Mouse (Mus musculus) embryo, embryonic 10 days (tissue): ENCODE measurements around the gene Wipf2.
A peak's percentile ranks its signal among the peaks of the same experiment; 100 is the strongest.
"Not testable (repeated sequence)": the region's sequence is repeated elsewhere in the genome, so short reads cannot be mapped to it uniquely, and the experiment has no call there.

Experiments
- DNase-seq: peaks from one replicate; pipeline ENCODE4 v3.0.0-alpha.2; 2015; ENCODE audit warnings: low spot score

Gene Wipf2

DNA sequence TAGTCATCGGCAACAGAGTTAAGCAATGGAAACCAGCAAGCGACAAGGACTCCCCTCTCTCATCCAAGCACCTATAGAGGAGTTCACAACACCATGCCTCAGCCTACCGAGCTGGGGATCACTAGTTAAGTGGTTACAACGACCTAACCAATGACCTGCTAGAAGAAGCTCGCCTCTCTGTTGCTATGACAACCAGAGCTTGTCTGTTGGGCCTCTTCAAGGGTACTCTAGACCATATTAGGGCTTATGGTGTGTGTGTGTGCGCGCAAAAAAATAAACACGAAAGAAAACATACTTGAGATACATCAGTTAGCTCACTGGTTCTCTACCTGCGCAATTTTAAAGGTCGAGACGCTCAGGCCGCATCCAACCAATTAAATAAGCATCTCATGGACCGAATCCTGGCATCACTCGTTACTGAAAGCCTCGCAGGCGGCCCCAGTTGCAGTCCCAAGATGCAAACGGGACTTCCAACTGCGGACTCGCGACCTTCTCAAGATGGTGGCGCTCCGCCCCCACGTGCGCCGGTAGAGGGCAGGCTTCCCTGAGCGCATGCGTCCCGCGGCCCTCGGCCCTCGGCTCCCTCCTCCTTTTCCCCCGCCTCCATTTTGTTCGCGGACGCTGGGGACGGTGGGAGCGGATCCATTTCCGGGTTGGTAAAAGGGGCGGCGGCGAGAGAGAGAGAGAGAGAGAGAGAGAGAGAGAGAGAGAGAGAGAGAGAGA, at the start of gene Wipf2:
Wipf2 (plus strand) TSS at position 611 of the 723 bp plus-strand sequence.
- peak; percentile 99 for DNase-seq

DNA sequence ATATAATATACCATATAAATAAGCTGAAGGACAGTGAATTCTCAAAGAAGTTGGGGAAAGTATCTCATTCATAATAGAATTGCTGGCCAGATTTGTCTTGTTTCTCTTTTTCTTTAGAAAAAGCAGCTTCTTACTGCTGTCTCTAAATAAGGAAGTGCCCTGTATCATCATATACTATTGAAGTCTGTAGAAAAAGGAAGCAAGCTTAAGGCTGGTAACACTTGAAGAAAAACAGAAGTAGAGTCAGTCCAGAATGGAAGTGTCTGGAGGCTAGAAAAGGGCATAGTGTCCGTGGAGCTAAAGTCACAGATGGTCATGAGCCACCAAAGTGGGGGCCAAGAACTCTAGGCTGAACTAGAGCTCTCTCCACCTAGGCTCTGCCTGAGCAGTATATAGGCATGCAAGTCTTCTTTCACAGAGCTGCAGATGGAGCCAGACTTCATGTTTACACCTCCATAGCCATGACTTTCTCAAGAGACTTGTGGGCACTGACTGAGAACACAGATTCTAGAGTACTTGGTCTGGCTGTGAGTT, 46.7 kb upstream of the Wipf2 start:
- no peak for DNase-seq

DNA sequence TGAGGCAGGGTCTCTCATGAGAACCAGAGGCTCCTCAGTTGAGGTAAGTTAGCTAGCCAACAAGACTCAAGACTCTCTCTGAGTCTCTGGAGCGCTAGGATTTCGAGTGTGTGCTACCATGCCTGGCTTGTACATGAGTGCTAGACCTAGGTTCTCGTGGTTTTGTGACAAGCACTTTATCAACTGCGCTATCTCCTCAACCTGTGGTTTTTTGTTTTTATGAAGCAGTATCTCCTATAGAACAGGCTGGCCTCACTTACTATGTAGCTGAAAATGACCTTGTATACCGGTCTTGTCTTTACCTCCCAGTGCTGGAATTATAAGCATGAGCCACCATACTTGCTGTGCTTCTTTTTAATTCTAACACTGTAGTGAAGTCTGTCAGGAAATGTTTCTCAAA, 42.5 kb upstream of the Wipf2 start:
- no peak for DNase-seq

DNA sequence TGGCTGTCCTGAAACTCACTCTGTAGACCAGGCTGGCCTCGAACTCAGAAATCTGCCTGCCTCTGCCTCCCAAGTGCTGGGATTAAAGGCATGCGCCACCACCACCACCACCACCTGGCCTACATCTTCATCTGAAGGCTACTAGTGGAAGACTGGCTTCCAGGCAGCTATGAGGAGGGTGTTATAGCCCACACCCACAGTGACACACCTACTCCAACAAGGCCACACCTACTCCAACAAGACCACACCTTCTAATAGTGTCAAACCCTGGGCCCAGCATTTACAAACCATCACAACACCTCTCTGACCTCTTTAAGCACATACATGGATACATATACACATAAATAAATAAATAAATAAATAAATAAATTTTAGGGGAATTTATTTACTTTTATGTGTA, 37.4 kb upstream of the Wipf2 start:
- not testable (repeated sequence) for DNase-seq

DNA sequence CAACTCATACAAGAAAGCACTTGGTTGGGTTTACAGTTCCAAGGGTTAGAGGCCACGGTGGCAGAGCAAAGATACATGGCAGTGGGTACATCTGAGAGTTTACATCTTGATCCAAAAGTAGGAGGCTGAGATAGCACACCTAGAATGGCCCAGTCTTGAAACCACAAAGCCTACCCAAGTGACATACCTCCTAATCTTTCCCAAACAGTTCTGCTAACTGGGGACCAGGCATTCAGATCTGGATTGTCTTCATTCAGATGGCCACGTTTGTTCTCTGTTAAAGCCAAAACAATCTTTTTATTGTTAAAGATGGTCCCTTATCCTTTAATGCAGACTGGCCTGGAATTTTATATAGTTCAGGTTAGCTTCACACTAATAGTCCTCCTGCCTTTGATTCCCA, 35.6 kb upstream of the Wipf2 start:
- no peak for DNase-seq

DNA sequence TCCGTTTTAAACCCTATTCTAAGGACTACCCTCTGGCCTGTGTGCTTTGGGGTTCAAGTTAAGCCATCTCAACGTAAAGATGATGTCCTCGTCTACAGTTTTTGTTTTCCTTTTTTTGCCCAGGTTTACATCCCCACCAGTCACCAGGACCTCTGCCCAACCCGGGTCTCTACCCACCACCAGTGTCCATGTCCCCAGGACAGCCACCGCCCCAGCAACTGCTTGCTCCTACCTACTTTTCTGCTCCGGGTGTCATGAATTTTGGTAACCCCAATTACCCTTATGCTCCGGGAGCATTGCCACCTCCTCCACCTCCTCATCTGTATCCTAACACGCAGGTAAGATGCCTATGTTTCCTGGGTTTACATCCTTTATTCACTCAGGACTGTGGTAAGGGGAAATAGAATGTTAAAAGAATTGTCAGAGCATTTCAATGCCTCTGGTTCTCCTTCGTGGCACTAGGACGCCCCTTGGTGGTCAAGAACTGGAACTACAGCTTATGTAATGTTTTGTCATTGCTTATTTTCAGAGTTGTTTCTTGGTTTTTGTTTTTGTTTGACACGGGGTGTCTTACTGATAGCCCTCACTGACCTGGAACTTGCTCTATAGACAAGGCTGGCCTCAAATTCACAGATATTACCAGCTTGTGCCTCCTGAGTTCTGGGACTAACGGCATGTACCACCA, 34.2 kb upstream of the Wipf2 start:
- peak; percentile 60 for DNase-seq

DNA sequence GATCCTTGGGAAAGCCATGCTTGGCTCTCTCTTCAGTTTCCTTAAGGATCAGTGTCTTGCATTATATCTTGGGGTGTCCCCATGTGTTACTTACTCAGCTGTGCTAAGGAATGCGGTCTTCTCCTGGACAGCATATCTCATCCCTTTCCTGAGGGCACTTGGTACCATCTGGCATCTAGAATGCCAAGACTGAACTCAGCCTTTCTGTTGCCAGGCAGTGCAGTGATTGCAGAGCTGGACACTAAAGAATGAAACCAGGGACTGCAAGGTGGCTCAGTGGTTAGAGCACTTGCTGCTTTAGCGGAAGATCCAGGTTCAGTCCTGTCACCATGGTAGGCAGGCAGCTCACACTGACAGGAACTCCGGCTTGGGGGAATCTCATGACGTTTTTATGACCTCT, 33.6 kb upstream of the Wipf2 start:
- no peak for DNase-seq

DNA sequence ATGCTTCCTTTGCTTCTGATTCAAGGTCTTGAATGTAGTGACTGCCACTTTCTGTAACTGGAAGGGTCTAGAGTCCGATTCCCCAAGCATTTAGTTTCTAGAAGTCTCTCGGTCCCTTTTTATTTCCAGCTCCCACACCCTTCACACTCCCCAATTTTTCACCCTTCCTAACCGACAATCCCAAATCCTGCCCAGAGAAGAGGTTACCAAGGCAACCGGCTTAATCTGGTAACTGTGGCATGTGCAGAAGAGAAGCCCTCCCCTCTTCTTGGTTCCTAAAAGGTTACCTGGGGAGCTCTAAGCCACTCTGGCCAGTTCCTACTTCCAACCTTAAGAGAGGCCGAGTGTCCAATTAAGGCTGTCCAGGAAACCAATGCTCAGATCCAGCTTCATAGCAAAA, 28.1 kb upstream of the Wipf2 start:
- no peak for DNase-seq

DNA sequence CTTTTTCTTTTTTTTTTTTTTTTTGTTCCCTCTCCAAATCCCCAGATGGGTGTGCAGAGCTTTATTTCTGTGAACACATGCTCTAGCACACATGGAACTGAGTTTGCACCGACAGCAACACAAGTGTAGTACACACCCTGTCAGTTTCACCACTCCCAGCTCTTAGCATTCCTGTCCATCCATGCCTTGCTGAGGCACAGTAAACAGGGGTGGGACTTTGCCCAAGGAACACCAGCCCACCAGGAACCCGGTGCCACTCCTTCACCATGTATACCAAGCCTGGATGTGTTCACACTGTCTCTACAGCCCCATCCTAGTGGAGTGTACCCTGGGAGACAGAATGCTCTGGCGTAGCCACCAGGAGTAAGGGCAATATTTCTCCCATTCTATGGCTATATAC, 27.7 kb upstream of the Wipf2 start:
- no peak for DNase-seq

DNA sequence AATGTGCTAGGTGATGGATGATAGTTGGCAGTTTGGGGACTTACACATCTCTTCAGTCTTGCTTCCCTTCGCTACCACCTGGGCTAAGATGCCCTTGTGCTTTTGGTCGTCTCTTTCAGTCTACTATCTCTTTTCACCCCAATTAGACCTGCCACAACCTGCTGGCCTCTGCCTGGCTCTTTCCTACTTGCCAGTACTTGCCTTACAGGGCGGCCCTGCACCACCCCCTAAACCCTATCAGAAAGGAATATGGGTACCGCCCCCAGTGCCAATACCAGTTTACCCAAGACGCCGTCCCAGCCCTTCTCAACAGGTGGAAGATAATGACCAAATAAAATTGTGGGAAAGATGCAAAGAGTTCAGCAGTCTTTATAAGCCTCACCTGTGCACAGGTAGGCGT, 27.3 kb upstream of the Wipf2 start:
- no peak for DNase-seq

DNA sequence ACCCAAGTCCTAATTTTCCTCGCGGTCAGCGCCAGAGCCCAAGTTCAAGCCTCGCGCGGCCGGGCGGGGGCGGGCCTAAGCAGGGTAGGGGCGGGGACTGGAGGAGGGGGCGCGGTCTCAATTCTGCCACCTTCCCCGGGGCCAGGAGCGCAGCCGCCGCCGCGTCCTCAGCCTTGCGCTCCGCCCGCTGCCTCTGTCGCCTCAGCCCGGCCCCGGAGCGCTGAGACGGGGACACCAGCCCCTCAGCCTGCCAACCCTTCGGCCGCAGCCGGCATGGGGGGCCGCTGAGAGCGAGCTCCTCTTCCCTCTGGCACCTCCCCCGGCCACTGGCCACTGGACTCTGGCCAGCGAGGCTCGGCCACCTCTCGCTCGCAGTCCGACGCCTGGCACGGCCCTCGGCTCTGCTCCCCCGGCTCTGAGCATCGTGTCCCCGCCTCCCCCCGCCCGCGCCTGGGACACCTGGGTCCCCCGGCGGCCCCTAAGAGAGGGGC, 26.7 kb upstream of the Wipf2 start, which contains the start of gene Rapgefl1:
Rapgefl1 (plus strand) TSS at position 135 of the 491 bp plus-strand sequence.
- DNase-seq, result peak; percentile 87

DNA sequence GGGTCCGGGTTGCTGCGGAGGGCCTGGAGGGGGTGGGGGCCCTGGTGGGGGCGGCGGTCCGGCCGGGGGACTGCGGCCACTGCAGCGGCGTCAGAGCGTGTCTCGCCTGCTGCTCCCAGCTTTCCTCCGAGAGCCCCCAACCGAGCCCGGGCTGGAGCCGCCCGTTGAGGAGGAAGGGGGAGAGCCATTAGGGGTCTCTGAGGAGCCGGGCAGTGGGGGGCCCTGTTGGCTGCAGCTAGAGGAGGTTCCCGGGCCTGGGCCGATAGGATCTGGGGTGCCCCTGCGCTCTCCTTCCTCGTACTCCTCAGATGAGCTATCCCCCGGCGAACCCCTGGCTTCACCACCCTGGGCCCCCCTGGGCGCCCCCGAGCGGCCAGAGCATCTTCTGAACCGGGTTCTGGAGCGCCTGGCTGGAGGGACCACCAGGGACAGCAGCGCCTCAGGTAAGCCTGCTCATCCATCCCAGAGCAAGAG, 26.2 kb upstream of the Wipf2 start:
- DNase-seq, result no peak

DNA sequence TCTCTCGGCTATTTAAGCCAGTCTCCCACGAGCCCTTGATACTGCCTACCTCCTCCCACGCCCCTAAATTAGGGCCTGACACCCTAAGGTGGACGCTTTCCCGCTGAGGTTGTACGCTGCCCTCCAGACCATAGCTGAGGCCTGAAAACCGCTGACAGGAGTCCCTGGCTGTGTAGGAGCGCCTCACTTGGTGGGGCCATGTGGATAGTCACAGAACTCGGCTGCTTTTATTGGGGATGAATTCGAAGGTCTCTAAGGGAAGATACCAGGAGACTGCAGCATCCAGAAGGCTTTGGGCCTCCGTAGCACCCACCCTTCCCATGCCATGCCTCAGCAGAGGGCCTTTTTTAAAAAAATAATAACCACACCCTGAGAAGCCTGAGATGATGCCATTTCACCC, 25.5 kb upstream of the Wipf2 start:
- no peak for DNase-seq

DNA sequence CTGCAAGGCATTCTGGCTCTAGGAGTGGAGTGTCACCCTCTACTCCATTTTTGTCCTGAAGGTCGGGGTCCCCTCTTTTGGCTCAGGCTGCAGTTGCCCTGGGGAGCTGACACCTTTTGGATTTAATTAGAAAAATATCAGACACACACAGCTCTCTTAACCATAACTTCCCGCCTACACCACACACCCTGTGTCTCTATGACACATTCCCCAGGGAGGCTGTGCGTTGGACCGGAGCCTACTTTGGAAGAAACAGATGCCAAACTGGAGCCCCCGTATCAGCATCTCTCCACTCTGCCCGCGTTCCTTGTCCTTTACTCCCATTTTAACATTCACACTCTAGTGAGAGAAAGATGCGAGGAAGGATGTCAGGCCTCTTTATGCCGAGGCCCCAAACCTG, 24.9 kb upstream of the Wipf2 start:
- DNase-seq, result no peak

DNA sequence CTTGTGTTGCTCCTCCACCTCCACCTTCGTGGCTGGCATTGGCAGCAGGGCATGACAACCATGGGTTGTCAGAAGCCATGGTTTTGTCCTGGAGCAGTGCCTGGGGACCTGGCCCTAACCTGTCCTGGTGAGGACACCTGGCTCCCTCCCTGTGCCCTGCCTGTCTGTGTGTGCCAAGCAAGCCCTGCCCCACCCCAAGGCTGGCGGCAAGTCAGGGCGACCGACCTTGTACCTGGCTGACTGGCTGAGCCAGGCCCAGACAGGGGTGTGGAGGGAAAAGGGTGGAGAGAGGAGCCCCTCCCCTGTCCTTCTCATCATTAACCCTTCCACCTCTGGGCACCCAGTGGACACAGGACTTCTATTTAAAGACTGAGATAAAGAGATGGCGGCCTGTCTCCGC, 24.0 kb upstream of the Wipf2 start:
- DNase-seq, result no peak

DNA sequence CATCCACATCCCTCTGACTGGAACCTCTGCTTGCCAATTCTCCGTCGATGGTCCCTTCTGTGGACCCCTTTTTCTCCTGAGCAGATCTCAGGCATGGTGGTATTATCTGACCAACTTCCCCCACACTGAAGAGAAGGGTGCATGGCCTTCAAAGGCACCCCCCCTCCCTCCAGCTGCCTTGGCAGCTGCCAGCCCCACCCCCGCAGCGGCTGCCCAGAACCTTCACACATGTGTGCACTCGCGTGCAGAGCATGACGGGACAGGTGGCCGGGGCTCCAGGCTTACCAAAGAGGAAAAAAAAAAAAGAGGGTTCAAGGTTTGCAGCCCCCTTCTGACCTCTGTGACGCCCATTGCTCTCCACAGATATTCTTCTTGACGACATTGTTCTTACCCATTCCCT, 23.5 kb upstream of the Wipf2 start:
- no peak for DNase-seq

DNA sequence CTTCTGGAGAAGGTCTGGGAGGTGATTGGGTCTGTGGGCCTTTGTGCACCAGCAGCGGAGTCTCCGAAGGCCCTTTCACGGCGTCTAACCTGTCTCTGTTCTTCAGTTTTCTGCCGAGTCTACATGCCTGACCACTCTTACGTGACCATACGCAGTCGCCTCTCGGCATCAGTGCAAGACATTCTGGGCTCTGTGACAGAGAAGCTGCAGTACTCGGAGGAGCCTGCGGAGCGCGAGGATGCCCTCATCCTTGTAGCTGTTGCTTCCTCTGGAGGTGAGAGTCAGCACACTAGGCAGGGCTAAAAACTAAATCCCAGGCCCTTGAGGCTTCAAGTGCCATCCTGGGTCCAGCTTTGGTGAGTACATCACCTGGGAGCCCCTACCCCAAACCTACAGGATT, 17.4 kb upstream of the Wipf2 start:
- peak; percentile 25 for DNase-seq

DNA sequence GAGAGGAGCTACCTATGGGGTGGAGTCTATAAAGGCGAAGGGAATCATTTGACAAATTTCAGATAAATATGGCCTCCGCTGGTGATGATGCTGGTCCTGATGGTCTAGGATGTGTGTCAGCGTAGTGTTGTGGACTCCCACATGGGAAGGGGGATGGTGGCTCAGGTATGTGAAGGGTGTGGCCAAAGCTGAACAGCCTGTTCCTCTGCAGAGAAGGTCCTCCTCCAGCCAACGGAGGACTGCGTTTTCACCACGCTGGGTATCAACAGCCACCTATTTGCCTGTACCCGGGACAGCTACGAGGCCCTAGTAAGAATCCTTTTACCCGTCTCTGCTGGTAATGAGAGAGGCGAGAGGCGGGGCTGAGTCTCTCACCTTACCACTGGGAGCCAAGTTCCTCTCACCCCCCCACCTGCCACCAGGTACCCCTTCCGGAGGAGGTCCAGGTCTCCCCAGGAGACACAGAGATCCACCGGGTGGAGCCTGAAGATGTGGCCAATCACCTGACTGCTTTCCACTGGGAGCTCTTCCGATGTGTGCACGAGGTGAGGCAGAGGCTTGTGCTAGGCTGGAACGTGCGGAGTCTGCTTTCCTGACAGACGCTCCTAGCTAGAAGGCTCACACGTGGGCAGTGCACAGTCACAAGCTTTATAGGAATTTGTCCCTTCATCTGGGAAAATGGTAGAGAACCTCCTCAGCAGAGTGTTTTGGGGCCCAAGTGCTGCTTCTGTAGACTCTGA, 16.4 kb upstream of the Wipf2 start:
- no peak for DNase-seq

DNA sequence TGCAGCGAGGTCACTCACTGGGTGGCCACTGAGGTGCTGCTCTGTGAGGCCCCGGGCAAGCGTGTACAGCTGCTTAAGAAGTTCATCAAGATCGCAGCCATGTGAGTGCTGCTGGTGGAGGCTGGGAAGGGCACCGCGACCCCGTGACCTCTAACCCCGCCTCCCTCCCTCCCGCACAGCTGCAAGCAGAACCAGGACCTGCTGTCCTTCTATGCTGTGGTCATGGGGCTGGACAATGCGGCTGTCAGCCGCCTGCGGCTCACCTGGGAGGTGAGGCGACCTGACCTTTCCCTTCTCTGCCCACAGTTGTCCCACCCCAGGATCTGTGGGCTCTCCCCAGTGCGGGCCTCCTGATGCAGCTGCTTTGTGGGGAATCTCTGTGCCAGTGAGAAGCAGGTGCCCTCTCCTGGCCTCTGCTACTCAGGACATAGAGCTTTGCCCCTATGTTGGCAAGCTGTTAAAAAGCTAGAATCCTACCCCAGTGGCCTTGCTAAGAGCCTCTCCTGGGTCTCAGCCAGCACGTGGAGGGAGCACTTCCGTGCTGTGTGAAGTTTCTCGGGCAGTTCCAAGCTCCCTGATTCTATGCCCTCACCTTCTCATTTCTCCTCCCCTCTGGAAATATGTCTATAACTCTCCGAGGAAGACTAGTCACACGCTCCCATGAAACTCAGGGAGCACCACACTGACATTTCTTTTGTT, 14.1 kb upstream of the Wipf2 start:
- peak; percentile 80 for DNase-seq

DNA sequence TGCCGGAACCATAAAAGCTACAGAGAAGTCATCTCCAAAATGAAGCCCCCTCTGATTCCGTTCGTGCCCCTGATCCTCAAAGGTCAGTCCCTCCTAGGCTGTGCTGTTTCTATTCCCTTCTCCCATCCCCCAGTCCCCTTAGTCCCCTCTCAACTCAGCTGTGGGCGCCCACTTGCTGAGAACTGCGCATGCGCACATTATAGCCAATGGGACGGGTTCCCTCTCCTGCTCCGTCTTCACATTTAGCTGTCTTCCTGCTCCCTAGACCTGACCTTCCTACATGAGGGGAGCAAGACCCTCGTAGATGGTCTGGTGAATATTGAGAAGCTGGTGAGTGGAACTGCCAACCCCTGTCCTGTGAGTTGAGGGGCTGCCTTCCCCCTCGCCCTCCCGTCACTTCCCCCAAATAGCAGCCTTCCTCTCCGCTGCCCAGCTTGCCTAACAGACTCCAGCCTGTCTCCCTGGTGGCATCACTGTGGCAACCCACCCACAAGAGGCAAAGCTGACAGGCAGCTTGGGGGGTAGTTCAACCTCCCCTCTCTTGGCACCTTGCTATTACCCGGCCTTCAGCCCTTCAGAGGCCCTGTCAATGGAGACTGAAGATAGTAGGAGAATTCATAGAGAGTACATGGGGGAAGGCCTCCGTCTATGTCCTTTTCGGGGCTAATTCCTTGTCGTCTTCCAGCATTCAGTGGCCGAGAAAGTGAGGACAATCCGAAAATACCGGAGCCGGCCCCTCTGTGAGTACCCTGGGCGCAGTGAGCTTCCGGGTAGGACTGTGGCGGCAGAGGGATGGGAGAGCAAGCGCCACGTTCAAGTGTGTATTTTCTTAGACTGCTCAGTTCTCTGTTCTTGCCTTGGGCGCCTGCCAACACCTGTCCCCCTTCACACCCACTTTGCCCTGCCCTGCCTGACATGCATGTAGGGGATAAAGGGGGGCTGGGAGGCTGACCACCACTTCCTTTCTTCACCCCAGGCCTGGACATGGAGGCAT, 13.0 kb upstream of the Wipf2 start:
- DNase-seq, result peak; percentile 71

DNA sequence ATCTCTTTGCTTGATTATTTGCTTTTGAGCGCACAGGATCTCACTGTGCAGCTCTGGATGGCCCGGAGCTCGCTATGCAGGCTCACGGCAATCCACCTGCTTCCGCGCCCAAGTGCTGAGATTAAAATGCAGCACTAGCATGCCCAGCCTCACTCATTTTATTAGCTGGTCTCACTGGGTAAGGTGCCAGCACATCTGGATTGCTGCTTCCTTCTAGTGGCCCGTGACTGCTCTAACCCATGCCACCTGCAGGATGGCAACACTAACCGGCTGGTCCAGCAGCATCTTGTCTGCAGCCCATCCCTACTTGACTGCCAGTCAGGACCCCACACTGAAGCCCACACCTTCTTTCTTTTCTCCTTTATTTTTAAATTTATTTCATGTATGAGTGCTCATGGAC, 9.3 kb upstream of the Wipf2 start:
- no peak for DNase-seq
